Mouse (Mus musculus): ENCODE data around the gene Mau2.
"Not testable (repeated sequence)": the region's sequence is repeated elsewhere in the genome, so short reads cannot be mapped to it uniquely, and the experiment has no call there.

Gene Mau2

GRCm38 (mm10) chr8:70023596-70023995, 18.9 kb downstream of the Mau2 start:
- no peak for DNase-seq (ENCODE audit: low spot score)

GRCm38 (mm10) chr8:70015017-70015416, 27.5 kb downstream of the Mau2 start:
- DNase-seq (ENCODE audit: low spot score), result no peak

- DNase-seq (ENCODE audit: low spot score), result no peak
Observed at GRCm38 (mm10) chr8:70012763-70013162, 29.8 kb downstream of the Mau2 start.

GRCm38 (mm10) chr8:70012350-70012749, 30.2 kb downstream of the Mau2 start:
- no peak for DNase-seq (ENCODE audit: low spot score)

GRCm38 (mm10) chr8:70010796-70011195, 31.7 kb downstream of the Mau2 start:
- DNase-seq (ENCODE audit: low spot score), result not testable (repeated sequence)

- no peak for DNase-seq (ENCODE audit: low spot score)
Observed at GRCm38 (mm10) chr8:70005178-70005577, 37.4 kb downstream of the Mau2 start.

DNA sequence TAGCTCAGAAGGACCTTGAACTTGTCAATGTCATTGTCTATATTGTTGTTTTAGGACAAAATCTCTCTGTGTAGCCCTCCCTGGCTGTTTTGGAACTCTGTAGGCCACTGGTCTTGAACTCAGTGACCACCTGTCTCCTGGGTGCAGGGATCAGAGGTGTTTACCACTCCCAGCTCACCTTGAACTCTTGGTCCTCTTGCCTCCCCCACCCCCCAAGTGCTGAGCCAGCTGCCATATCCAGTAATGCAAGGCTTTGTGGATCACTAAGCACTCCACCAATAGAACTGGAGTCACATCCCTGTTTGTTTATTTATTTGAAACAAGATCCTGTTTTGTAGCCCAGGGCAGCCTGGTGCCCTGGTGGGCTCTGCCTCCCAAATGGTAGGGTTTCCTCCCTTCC, 38.2 kb downstream of the Mau2 start:
- DNase-seq (ENCODE audit: low spot score), result no peak

- DNase-seq (ENCODE audit: low spot score), result peak; percentile 22
Observed at GRCm38 (mm10) chr8:70003204-70003657, 39.3 kb downstream of the Mau2 start.

GRCm38 (mm10) chr8:70001892-70002191, 40.7 kb downstream of the Mau2 start:
- not testable (repeated sequence) for DNase-seq (ENCODE audit: low spot score)

DNA sequence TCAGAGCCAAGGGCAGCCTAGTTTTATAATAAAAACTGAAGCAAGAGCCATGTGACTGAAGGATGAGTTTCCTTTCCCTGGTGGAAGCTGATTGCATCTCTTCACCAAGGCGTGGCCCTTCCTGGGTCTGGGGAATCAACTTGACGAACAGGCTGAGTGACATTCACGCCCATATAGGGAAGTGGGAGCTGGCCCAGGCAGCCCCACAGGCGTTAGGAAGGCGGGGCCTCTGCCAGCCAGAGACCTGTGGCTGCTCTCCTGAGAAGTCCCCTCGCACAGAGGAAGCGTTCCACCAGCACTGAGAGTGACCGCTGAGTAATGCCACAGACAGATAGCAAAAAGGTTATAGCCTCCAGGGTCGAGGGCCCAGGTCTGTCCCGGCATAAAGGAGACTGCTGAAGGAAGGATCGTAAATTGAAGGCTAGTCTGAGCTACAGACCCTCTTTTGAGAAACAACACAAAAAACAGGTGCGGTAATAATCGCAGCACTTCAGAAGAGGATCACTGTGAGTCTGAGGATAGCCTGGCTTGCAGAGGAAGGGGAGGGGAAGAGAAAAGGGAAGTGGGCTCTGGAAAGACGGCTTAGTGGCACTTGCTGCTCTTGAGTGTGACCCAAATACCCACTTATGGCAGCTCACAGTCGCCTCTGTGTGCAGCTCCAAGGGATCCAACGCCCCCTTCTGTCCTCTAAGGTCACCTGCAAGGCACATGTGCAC, 41.2 kb downstream of the Mau2 start:
- DNase-seq (ENCODE audit: low spot score), result peak; percentile 63

- DNase-seq (ENCODE audit: low spot score), result no peak
Observed at GRCm38 (mm10) chr8:70000226-70000625, 42.3 kb downstream of the Mau2 start.

GRCm38 (mm10) chr8:69999236-69999635, 43.3 kb downstream of the Mau2 start:
- DNase-seq (ENCODE audit: low spot score), result no peak

DNA sequence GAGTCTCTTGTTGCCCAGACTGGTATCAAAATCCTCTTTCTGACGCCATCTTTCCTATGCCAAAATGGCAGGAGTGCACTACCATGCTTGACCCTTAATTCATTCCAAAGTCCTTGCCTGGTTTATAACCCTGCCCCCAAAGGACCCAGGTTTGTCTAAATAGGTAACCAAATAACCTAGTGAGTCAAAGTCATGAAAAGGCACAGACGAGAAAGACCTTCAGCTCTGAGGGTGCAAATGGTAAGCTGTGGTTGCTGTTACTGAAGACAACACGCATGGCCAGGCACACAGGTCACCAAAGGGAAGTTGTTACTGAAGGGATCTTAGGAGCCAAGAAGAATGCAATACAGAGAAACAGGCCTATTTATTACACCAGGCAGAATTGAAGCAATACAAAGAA, 43.8 kb downstream of the Mau2 start:
- no peak for DNase-seq (ENCODE audit: low spot score)

DNA sequence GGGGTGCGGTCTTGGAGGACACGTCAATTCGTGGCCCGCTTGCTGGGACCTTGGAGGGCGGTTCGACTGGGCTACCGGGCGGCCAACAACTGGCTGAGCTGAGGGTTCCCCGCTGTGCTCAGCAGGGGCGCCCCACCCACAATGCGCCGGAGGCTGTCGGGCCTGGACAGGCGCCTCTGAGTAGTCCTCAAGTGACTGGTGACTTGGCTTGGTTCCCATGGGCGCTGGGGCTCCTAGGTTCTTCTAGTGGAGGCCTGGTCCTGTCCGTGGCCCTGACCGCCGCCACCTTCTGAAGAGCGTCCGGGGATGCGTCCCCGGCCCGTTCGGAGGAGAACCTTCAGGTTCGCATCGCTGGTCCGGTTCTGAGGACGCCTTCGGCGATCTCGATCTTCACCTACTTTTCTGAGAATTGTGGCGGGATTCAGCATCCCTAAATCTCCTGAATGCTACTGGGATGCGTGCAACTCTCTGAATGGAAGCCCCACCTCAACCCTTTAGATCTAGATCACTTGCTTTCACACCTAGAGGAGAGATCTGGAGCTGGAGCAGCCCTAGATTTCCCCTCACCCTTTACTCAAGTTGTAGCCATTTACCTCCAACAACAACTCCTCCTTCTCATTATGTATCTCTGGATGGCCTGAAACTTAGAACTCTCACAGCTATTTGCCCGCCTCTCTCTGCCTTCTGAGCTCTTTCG, 45.8 kb downstream of the Mau2 start:
- peak; percentile 16 for DNase-seq (ENCODE audit: low spot score)

- peak; percentile 100 for DNase-seq (ENCODE audit: low spot score)
Observed at GRCm38 (mm10) chr8:69995776-69996588, 46.6 kb downstream of the Mau2 start, which contains the start of gene Gatad2a. Gatad2a (minus strand) TSS chr8:69996384.

GRCm38 (mm10) chr8:69995422-69995775, 47.1 kb downstream of the Mau2 start:
- DNase-seq (ENCODE audit: low spot score), result no peak

GRCm38 (mm10) chr8:69988936-69989335, 53.6 kb downstream of the Mau2 start:
- DNase-seq (ENCODE audit: low spot score), result not testable (repeated sequence)

- DNase-seq (ENCODE audit: low spot score), result no peak
Observed at GRCm38 (mm10) chr8:69987744-69988143, 54.8 kb downstream of the Mau2 start.

- DNase-seq (ENCODE audit: low spot score), result no peak
Observed at GRCm38 (mm10) chr8:69984876-69985553, 57.5 kb downstream of the Mau2 start.

GRCm38 (mm10) chr8:69978456-69978855, 64.1 kb downstream of the Mau2 start:
- no peak for DNase-seq (ENCODE audit: low spot score)

GRCm38 (mm10) chr8:69974806-69975205, 67.7 kb downstream of the Mau2 start:
- no peak for DNase-seq (ENCODE audit: low spot score)

- peak; percentile 93 for DNase-seq (ENCODE audit: low spot score)
Observed at GRCm38 (mm10) chr8:69974194-69974614, 68.3 kb downstream of the Mau2 start.
